Mouse (Mus musculus): Measurements from ENCODE around the gene Yif1a.

DNA sequence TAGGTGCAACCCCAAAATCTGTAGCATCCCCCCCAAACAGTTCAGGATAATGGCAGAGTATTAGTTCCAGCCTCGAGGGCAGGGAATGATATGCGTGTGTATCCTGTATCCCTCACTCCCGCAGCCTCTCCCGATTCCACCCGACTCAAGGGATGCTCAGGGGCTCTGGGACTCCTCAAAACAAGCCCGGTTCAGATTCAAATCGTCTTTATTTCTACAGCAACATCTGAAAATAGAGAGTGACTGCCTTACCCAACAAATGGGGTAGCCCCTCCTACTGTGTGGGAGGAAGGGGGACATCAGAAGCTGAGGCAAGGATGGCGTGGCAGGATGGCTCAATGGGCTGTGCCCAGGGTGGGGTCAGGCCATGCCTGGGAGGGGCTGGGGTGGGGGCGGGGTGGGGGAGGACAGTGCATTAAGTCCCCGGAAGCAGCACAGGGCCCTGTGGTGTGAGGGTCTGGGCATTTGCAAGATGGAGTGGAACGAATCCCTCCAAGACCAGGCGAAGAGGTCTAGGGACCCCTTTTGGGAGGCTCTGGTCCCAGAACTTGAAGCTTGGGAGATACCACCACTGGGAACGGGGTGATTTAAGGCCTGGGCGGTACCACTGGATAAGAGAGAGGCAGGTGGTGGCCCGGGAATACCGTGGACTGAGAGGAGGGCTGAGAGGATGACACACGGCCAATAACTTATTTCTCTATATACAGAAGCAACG lies 19.4 kb downstream of the Yif1a start:
- TF ChIP-seq CTCF (IDR thresholded peaks at IDR 0.05; ENCODE audit: low read depth) (no peak), EP300 (IDR thresholded peaks at IDR 0.05; ENCODE audit: low read depth) (no peak)

Measured in liver, embryonic 14.5 days (tissue).